Mouse (Mus musculus): ENCODE data around the gene Actn4. TPM values are rescaled to one million over a fixed set of nuclear protein-coding genes. Genes with fewer than 3 reads are reported as not detected.

Actn4 gene
- total and polyA plus RNA-seq, 3 experiments: 60.5 to 267 TPM; not detected in 1

GRCm38 (mm10) chr7:28917503-28918426 is 44.4 kb downstream of the Actn4 start:
- Histone ChIP-seq H3K79me2 (ENCODE audit: control insufficient read depth, insufficient read depth, low read length, poor library complexity) (peaks cover 5% of the 10 kb centered on the region), H3K4me3 (ENCODE audit: control insufficient read depth in 1 of 2, insufficient read depth in 1 of 2, low read depth in 2 of 2, low read length in 2 of 2) (no peak overlapping the region), H3K9me3 (replicated peaks; ENCODE audit: insufficient read depth, low read length) (no peaks in the 10 kb centered on the region), H3K27me3 (ENCODE audit: control insufficient read depth in 1 of 2, insufficient read depth in 2 of 2, low read length in 2 of 2) (no peaks in the 10 kb centered on the region), H3K36me3 (ENCODE audit: control insufficient read depth in 1 of 2, insufficient read depth in 2 of 2, low read length in 2 of 2) (peaks cover 2 to 20% of the 10 kb centered on the region in 2 experiments; a peak in 3 of 4 replicates), H3K9ac (ENCODE audit: control insufficient read depth, low read depth, low read length, poor library complexity, severe bottlenecking) (no peak overlapping the region), H3K27ac (ENCODE audit: control insufficient read depth, low read depth, low read length) (no peak overlapping the region), H3K4me1 (ENCODE audit: control insufficient read depth in 1 of 2, insufficient read depth in 2 of 2, low read length in 2 of 2) (peaks cover 0 to 6% of the 10 kb centered on the region in 2 experiments; a peak in 3 of 4 replicates)
- no peak for TF ChIP-seq MYB (IDR thresholded peaks at IDR 0.05; ENCODE audit: low read depth, low read length)
- TF ChIP-seq NELFE (IDR thresholded peaks at IDR 0.05; ENCODE audit: low read depth, low read length): no peak
- TF ChIP-seq ELF1 (IDR thresholded peaks at IDR 0.05; ENCODE audit: low read depth, low read length): no peak
- TF ChIP-seq KAT2A (conservative IDR thresholded peaks at IDR 0.05; ENCODE audit: low read depth, low read length): no peak
- no peak for TF ChIP-seq MEF2A (IDR thresholded peaks at IDR 0.05; ENCODE audit: extremely low read depth, insufficient replicate concordance, low read depth, low read length, poor library complexity, severe bottlenecking)
- no peak for TF ChIP-seq MAFK (IDR thresholded peaks at IDR 0.05; ENCODE audit: borderline replicate concordance, low read depth, low read length)
- no peak for TF ChIP-seq POLR2AphosphoS2 (IDR thresholded peaks at IDR 0.05; ENCODE audit: low read length)
- TF ChIP-seq HCFC1 (IDR thresholded peaks at IDR 0.05; ENCODE audit: low read depth, low read length): no peak
- no peak for DNase-seq (ENCODE audit: low read depth, low spot score)

- no peak for TF ChIP-seq JUND (IDR thresholded peaks at IDR 0.05; ENCODE audit: low read depth, low read length)
- TF ChIP-seq RAD21 (IDR thresholded peaks at IDR 0.05; ENCODE audit: low read depth, low read length): peak; percentile 77
- TF ChIP-seq KAT2A (conservative IDR thresholded peaks at IDR 0.05; ENCODE audit: low read depth, low read length): no peak
- peak; percentile 52 to 81 (median 62) for TF ChIP-seq CTCF (IDR thresholded peaks at IDR 0.05 in 2 of 3, conservative IDR thresholded peaks at IDR 0.05 in 1 of 3; ENCODE audit: control insufficient read depth in 1 of 3, insufficient read depth in 1 of 3, low read depth in 2 of 3, low read length in 3 of 3, poor library complexity in 1 of 3, severe bottlenecking in 1 of 3)
- no peak for TF ChIP-seq POLR2AphosphoS5 (IDR thresholded peaks at IDR 0.05; ENCODE audit: borderline replicate concordance, low read depth, low read length)
- peak; percentile 66 for TF ChIP-seq SMC3 (IDR thresholded peaks at IDR 0.05; ENCODE audit: low read depth, low read length)
- peak; percentile 46 for TF ChIP-seq SIN3A (IDR thresholded peaks at IDR 0.05; ENCODE audit: low read length)
- no peak for TF ChIP-seq ZMIZ1 (IDR thresholded peaks at IDR 0.05; ENCODE audit: low read depth, low read length)
- TF ChIP-seq TCF12 (IDR thresholded peaks at IDR 0.05; ENCODE audit: low read depth, low read length): no peak
- TF ChIP-seq USF2 (IDR thresholded peaks at IDR 0.05; ENCODE audit: borderline replicate concordance in 1 of 2, insufficient read depth in 1 of 2, low read depth in 1 of 2, low read length in 2 of 2): no peak
- TF ChIP-seq EP300 (IDR thresholded peaks at IDR 0.05; ENCODE audit: low read depth in 1 of 2, low read length in 2 of 2): no peak
- TF ChIP-seq GABPA (IDR thresholded peaks at IDR 0.05; ENCODE audit: low read depth, low read length): no peak
- peak; percentile 61 for TF ChIP-seq ZC3H11A (IDR thresholded peaks at IDR 0.05; ENCODE audit: low read depth, low read length)
- H3K9me3 ChIP-seq (replicated peaks; ENCODE audit: insufficient read depth, low read length): no peaks in the 10 kb centered on the region
- peaks cover 2 to 18% of the 10 kb centered on the region in 2 experiments; a peak in 3 of 4 replicates for H3K36me3 ChIP-seq (ENCODE audit: control insufficient read depth in 1 of 2, insufficient read depth in 2 of 2, low read length in 2 of 2)
- no peak overlapping the region for H3K27ac ChIP-seq (ENCODE audit: control insufficient read depth, low read depth, low read length)
- no peak overlapping the region for H3K4me3 ChIP-seq (ENCODE audit: control insufficient read depth in 1 of 2, insufficient read depth in 1 of 2, low read depth in 2 of 2, low read length in 2 of 2)
- peaks cover 3% of the 10 kb centered on the region; the same call in 1 of the 2 replicates for H3K79me2 ChIP-seq (ENCODE audit: control insufficient read depth, insufficient read depth, low read length, poor library complexity)
- H3K9ac ChIP-seq (ENCODE audit: control insufficient read depth, low read depth, low read length, poor library complexity, severe bottlenecking): no peak overlapping the region
- H3K4me1 ChIP-seq (ENCODE audit: control insufficient read depth in 1 of 2, insufficient read depth in 2 of 2, low read length in 2 of 2): peaks cover 0 to 6% of the 10 kb centered on the region in 2 experiments; a peak in 3 of 4 replicates
- peak; percentile 71 for DNase-seq (ENCODE audit: low read depth, low spot score)
- no peaks in the 10 kb centered on the region for H3K27me3 ChIP-seq (ENCODE audit: control insufficient read depth in 1 of 2, insufficient read depth in 2 of 2, low read length in 2 of 2)
These were observed 45.6 kb downstream of the Actn4 start for GRCm38 (mm10) chr7:28916491-28916890.

Data from MEL (cell line).